Mouse (Mus musculus): Measurements from ENCODE around the gene Btbd9.

Gene Btbd9

DNA sequence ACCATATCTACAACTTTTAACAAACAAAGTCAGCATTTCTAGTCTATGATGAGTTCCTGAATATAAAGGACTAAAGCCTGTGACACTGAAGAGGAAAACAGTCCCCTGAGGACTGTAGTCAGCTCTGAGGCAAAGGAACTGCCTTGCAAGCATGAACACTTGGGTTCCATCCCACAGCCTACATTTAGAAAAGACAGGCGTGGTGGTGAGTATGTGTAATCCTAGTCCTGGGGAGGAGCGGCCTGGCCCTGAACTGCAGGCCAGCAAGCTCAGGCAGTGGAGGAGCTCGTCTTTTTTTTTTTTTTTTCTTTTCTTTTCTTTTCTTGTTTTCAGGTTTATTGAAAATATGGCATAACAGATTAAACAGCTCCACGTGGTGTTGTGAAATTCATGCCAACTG lies 181.0 kb downstream of the Btbd9 start:
- DNase-seq (ENCODE audit: low spot score in 2 of 2) = no peak

DNA sequence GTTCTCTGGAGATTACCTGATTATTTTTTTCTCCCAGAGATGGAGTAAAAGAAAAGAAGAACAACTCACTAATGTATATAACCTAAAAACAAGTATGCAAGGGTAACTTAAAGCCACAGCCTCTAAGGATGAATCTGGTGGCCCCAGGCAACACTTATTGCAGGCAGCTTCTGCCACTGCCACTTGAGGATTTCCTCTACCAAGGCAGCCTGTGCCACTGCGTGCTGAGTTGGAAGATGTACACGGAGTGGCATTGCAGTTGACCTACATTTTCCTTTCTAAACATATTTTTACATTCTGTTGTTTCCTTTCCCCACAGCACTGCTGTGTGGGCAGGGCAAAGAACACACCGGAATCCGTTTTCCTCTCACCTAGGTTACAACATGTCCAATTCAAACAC lies 184.3 kb downstream of the Btbd9 start:
- DNase-seq (ENCODE audit: low spot score in 2 of 2) = no peak

DNA sequence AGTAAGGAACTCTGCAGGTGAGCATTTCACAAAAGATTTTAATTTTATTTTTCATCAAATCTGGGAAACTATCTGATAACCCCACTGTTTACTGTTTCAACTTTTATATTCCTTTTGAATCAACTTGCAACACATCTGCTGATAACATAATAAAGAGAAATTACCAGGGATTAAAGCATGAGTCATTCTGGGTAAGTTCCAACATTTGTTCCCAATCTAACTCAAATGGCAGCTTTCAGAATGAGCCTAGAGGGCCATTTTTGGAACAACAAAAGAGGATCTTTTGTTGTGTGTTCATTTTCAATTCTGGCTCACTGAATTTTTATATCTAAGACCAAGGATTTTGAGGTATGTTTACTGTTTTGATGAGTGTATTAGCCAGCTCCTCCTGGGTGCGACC lies 185.1 kb downstream of the Btbd9 start:
- DNase-seq (ENCODE audit: low spot score in 2 of 2) = no peak

DNA sequence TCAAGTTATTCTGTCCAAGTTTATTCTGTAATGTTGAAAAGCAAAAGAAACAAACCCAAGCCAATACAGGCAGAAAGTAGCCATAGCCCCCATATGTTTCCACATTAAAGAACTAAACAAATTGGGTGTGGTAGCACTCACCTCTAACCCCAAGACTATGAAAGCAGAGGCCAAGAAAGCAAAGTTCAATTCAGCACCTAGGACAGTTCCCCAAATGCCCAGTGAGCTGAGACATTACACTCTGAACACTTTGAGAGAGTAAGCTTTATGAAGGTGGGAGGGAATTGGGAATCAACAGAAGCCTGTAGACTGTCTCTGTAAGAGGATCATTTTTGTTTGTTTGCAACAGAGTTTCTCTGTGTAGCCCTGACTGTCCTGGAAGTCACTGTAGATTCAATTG lies 186.6 kb downstream of the Btbd9 start:
- no peak for DNase-seq (ENCODE audit: low spot score in 2 of 2)

DNA sequence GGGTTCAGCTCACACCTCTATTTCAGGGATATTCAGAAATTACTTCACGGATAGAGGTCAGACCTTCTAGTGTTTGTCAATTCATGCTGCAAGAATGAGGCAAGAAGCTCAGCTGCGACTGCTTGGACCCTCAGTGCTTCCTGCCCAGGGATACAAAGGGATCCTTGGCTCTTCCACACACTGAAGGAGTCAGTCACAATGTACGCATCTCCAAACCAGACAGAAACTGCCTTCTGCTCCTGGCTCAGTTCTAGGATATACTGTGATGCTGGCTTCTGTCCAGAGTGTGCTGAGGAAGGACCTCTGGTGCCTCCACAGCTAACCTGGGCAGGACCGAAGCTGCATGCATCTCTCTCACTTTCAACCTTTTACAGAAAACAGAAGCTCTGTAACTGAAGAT lies 187.5 kb downstream of the Btbd9 start:
- no peak for DNase-seq (ENCODE audit: low spot score in 2 of 2)

DNA sequence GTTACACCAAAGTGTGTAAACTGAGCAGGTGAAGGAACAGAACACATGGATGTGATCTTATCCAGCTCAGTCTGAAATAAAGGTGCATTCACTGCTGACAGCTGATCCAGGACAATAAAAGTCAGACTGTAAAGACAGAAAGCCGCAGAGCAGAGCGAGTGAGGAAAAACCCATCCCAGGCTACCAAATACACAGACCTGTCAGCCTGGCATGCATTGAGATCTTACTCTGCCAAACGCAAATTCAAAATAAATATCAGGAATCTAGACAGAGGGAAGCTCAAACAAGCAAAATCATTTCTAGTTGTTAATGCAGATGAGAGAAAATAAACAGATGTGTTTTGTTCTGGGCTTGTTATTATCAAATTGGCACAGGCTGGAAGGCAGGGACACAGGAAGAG lies 187.9 kb downstream of the Btbd9 start:
- DNase-seq (ENCODE audit: low spot score in 2 of 2) = no peak

DNA sequence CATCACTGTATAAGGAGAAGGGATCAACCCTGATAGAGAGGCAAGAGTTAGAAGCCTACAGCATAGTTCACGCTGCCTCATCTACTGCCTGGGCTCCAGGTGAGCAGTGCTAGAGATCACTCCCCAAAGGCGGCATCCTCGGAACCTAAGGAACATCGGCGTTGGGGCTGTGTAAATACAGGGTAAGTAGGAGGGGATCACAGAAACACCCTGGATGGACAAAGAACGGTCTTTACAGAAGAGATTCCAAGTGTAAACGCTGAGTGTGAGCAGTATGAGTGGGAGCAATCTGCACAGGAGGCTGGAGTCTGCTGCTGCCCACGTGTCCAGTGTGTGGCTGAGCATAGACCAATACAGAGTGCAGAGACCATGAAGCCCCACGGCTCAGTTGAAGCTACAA lies 190.0 kb downstream of the Btbd9 start:
- no peak for DNase-seq (ENCODE audit: low spot score in 2 of 2)

DNA sequence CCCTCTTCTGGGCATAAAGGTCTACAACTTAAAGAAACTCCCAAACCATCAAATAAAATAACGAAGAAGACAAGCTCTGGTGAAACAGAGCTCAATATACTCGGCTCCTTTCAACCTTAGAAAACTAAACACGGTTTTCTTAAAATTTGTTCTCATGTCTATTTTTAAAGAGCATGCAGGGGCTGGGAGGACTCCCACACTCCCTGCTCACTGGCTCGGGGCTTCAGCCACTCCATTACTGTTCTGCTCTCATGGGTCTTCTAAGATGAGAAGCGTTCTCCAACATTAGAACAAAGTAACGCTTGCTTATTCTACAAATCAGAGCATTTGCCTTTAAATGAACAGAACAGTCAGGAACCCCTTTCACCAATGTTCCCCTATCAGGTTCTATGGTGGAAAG lies 192.6 kb downstream of the Btbd9 start:
- peak in 1 of 2 experiments; percentile 43 for DNase-seq (ENCODE audit: low spot score in 2 of 2)

DNA sequence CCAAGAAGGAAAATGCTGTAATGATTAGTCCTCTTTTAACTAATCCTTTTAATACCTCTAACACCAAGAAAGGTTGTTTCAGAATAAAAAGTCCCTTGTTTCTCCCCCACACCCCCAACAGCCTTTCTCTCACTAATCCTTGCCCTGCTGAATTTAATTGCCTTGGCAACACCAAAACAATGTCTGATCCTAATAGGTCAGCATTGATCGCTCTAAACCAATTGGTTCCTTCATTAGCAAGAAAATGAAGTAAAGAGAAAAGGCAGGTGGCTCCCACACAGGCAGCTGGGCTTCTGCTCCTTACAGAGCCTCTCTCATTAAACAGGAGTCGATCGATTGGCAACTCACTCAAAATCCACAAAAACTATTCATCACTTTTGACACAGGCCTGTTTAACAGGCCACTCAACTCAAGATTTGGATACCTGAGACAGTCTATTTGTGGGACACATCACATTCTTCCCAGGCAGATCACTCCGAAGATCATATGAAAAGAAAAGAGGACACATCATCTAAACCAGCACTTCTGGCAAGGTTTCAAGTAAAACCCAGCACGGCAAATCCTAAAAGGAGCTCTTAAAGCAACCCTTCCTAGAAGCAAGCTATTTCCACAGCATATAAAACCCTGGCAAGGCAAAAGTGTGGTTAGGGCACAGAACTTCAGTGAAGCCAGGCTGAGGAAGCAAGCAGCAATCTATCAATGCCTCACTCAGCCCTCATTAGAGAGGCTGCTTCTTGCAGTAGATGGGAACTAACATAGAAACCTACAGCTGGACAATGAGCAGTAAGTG lies 197.9 kb downstream of the Btbd9 start:
- no peak for DNase-seq (ENCODE audit: low spot score in 2 of 2)

DNA sequence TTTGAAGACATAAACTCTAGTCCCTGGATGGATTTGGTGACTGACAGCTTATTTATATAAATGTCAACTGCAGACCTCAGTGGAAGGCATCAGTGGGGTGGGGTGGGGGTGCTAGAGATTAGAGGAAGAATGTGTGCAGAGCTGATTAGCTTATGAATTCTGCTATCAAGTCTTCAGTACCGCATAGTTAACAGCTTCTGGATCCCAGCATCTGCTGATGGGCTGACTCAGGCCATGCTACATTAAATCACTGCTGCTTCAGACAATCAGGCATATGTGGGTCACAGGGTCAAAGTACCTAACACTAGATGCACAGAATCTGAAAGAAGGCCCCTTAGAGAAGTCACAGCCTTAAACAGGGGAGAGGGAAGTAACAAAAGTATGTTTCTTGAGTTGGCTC lies 198.5 kb downstream of the Btbd9 start:
- DNase-seq (ENCODE audit: low spot score in 2 of 2) = no peak

DNA sequence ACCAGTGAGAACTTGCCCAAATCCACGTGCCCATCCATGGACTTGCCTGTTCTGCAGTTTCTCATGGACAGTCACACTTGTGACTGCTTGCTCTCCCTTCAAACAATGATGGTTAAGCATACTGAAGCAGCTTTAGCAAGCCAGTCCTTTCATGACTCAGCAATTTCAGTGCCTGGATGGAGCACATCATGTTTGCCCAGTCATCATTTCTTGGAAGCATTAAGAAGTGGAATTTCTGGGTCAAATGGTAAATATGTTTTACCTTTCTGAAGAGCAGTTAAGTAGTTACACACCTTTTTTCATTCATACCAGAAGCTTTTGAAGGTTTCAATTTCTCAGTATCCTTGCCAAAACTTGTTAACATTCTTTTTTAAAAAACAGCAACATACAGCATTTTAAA lies 201.2 kb downstream of the Btbd9 start:
- DNase-seq (ENCODE audit: low spot score in 2 of 2) = no peak

DNA sequence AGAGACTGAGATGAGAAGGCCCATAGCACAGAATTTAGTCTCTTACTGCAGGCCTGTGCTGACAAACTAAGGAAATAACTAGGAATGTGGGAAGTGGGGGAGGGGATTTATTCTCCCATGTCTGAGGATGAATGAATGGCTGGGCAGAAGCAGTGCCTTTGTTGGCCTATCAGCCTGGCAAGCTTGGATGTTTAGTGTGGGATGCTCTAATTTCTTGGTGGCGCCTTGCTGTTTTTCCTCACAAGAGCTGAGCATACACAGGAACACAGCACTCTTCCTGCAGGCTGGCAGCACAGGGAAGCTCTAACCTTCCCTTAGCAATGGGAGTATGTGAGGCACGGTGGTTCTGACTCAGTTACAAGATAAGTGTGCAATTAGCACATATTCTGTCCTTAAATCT lies 207.7 kb downstream of the Btbd9 start:
- DNase-seq (ENCODE audit: low spot score in 2 of 2) = no peak

DNA sequence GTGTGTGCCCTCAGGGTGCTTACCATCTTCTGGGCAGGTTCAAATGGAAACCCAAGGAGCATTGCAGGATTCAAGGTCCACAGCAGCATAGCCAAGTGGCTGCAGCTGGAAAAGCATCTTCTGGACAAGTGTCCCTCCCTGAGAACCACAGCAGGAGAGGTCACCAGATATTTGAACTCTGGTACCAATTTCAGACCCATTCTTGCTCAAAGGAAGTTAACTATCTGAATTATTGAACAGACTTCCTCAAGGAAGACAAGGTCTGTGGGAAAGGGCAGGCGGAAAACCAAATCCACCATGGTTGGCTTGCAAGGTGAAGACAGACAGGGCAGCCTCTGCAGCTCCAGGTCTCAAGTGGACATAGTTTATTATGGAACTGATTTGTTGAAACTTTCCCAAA lies 211.6 kb downstream of the Btbd9 start:
- DNase-seq (ENCODE audit: low spot score in 2 of 2) = no peak

DNA sequence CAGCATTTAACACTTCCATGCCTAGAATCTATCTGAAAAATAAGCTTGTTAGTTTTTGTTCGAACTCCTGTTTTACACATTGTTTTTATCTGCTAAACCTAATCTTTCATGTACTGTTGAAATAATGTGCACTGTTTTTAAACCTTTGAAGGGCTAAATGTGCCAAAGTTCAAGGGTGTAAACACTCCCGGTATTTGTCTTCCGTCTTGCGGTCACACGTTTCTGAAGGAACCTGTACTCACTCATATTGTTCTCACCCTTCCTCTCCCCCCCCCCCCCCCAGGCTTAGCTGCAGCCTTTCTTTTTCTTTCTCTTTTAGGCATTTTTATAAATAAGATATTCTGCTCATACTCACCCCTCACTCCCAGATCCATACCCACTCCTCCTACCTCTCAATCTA lies 212.9 kb downstream of the Btbd9 start:
- no peak for DNase-seq (ENCODE audit: low spot score in 2 of 2)

DNA sequence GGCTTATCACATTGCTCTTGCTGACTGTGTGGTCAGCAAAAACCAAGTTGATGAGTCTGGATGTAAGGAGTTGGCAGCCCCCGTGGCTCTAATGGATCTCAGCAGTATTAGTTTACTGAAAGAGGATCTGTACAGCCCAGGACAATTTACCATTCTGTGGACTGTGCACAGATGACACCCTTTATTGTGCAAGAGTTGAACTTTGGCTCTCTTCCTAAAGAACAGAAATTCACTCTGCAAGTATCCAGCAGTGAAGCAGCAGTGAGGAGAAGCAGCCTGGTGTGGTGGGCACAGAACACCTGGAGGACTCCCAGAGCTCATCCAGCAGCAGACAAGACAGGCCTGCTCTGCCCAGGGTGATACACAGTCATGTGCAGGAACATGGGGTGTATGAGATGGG lies 215.6 kb downstream of the Btbd9 start:
- no peak for DNase-seq (ENCODE audit: low spot score in 2 of 2)

DNA sequence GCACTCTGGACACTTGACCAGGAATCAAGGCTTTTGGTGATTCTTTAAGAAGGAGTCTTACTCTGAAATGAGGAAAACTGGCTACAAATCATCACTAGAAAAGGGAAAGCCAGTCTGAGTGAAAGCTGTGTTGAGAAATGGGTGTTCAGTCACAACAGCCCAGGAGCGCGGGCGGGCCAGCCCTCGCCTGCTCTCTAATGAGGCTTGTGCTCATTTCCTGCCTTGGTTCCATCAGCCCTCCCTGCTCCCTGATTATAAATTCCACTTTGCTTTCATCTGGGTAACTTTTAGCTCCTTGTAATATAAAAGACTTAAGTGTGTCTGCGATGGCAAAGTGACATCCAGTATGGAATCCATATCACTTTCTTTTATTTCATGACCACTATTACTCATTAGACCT lies 216.9 kb downstream of the Btbd9 start:
- DNase-seq (ENCODE audit: low spot score in 2 of 2) = no peak

DNA sequence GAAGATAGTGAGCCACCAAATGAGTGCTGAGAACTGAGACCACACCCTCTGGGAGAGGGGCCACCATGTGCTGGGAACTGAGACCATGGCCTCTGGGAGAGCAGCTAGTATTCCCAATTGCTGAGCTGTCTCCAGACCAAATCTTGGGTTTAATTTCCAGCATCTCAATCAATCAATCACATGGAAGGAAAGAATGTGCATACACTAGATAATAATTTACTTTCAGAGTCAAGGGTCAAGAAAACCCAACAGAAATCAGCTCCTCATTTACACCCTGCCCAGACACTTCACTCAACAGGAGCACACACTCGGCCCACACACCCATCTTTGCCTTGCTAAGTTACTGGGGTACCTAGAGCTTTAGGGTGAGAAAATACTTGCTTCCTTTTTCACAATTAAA lies 220.9 kb downstream of the Btbd9 start:
- DNase-seq (ENCODE audit: low spot score in 2 of 2) = no peak

DNA sequence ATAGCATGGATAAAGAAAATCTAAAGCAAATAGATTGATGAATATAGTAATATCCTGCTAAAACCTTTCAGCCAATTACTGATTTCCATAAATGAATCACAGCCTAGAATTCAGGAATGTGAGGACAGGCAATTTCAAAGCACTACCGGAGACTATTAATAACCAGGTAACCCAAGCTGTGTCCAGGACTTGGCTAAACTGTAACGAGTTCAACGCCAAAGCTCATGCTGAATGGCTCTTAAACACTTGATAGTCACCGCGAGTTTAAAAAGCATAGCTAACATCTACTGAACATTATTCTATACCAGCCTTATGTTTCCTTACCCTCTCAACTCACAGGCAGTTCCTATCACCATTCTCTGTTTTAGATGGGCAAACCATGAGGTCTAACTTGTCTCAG lies 221.9 kb downstream of the Btbd9 start:
- DNase-seq (ENCODE audit: low spot score in 2 of 2) = no peak

DNA sequence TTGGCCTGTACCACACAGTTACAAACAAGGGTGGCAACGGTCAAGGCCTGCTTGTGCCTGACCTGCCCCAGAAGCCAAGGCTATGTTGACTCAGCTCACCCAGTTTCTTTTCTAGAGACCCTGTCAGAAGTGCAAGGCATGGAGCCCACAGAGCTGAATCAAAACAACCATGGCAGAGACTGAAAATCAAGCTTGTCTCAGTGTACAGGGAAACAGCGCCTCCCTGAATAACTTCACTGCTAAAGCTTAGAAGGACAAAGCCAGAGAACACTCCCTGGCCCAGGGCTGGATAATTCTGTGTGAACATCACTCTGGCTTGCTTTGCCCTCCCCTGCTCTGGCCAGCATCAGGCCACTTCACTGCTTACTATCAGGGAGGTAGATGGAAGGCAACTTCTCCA lies 228.3 kb downstream of the Btbd9 start:
- DNase-seq (ENCODE audit: low spot score in 2 of 2) = no peak

DNA sequence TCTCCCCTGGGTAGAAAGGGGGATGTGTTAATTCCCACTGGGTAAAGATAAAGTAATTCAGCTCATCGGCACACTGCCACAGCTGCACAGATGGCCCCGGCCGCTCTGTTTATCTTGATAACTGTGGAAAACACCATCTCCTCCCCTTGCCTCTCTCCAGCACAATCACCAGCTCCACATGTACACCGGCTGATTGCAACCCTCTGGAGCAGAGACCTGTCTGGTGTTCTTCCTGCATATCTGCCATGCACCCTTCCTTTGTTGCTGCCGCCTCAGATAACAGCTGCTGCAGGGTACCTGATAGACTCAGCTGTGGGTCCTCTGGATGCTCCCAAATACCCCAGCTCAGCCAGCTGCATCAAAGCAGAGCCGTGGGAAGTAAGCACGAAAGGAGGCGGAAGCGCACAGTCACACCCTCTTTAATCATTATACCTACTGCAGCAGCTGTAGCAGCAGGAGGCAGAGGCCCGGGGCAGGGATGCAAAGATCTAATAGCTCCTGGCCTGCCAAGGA lies 229.1 kb downstream of the Btbd9 start:
- DNase-seq (ENCODE audit: low spot score in 2 of 2) = no peak

DNA sequence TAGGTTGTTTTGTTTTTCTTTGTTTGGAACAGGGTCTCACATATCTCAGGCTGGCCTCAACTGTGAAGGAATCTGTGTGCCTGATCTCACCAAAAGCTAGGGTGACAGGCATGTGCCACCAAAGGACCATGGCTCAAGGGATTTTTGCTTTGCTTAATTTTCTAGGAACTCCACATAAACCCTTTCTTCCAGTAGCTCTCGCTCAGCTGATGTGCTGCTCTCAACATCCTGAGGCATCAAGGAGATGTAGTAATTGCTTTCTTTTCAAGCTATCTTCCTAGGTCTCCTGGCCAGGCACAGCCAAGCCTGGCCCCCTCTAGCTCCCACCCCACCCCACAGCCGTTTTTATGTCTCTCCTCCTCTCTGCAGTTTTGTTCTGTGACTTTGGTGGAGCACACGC lies 231.3 kb downstream of the Btbd9 start:
- DNase-seq (ENCODE audit: low spot score in 2 of 2) = no peak

DNA sequence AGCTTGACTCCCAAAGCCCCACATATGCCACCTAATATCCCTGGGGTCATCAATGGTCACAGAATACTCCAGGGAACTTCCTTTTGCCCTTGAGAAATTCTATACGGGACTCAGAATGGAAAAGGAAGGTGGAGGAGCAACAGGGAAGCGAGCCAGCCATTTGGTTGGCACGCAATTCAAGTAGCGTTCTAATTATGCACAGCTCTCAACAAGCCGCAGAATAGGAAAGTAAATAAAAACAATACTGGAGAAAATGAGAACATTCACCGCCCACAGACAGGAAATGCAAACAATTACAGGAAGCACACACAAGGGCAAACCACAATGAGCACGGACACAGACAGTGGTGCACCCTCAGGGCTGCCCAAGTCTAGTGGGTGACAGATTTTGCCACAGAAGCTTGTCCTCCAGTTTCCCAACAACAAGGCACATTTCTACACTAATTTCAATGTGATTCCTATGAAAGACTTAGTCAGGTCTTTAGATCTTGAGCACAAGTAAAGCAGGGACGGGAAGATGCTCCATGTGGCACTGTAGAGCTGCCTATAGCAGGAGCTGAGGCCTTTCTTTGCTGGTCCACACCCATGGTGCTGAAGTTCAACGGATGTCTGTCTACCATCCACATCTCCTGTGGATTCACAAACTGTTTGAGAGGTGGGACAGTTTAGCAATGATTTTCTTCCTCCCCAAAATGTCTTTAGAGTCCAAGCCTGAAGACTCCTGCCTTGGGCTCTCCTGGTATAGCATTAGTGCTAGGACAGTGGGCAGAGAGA lies 232.4 kb downstream of the Btbd9 start:
- DNase-seq (ENCODE audit: low spot score in 2 of 2) = no peak

DNA sequence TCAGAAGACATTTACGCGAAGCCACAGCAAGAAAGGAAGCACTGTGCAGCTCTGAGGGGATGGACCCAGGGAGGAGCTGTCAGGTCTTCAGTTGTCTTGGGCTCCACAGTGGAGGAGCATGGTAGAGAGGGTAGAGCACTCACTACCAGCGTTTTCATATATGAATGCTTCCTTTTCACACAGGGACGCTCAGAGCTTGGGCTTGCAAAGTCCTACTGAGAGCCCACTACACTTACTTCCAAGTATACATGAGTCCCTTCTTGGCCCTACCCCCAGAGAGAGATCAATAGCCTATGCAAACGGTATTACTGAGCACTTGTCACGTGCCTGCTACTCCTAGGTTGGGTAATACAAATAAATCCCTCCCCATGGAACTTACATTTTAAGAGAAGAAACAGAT lies 234.7 kb downstream of the Btbd9 start:
- no peak for DNase-seq (ENCODE audit: low spot score in 2 of 2)

Data from right cerebral cortex, postnatal 36 days (tissue).